Mouse (Mus musculus): ENCODE measurements around the gene Tmem219. TPM values are rescaled to one million over a fixed set of nuclear protein-coding genes. Genes with fewer than 3 reads are reported as not detected.
"Not testable (repeated sequence)": the region's sequence is repeated elsewhere in the genome, so short reads cannot be mapped to it uniquely, and the experiment has no call there.

Tmem219 gene
- polyA plus RNA-seq, 1 experiment from 2014 or later, result 36.3 TPM

GRCm38 (mm10) chr7:126919973-126920372 lies 2.7 kb downstream of the Tmem219 start:
- no peak for TF ChIP-seq EP300 (optimal IDR thresholded peaks at IDR 0.05)
- TF ChIP-seq CTCF (IDR thresholded peaks at IDR 0.05; ENCODE audit: low read depth), result no peak
- Histone ChIP-seq H3K9me3 (ENCODE audit: control insufficient read depth, low read length) (no peaks in the 10 kb centered on the region), H3K4me3 (ENCODE audit: low read depth, low read length) (no peak overlapping the region), H3K27ac (replicated peaks) (no peak overlapping the region), H3K4me1 (replicated peaks; ENCODE audit: control insufficient read depth, insufficient read depth) (peaks cover 3% of the 10 kb centered on the region; the same call in 1 of the 2 replicates), H3K4me2 (replicated peaks; ENCODE audit: low read depth) (no peak overlapping the region), H3K27me3 (ENCODE audit: control insufficient read depth, insufficient read depth, low read length) (no peaks in the 10 kb centered on the region), H3K36me3 (ENCODE audit: control insufficient read depth, insufficient read depth, low read length) (no peaks in the 10 kb centered on the region), H3K9ac (ENCODE audit: low read length) (no peak overlapping the region)
- 73% methylated on average over 4 of the region's 4 CpGs for WGBS
- DNase-seq (ENCODE audit: low spot score), result no peak
- no peak for ATAC-seq (ENCODE audit: low FRiP score, low TSS enrichment)

GRCm38 (mm10) chr7:126918356-126918755 lies 4.4 kb downstream of the Tmem219 start:
- not testable (repeated sequence) for H3K4me2 ChIP-seq (replicated peaks; ENCODE audit: low read depth); H3K9ac ChIP-seq (ENCODE audit: low read length); H3K9me3 ChIP-seq (ENCODE audit: control insufficient read depth, low read length); H3K4me1 ChIP-seq (replicated peaks; ENCODE audit: control insufficient read depth, insufficient read depth); H3K36me3 ChIP-seq (ENCODE audit: control insufficient read depth, insufficient read depth, low read length); H3K4me3 ChIP-seq (ENCODE audit: low read depth, low read length); H3K27me3 ChIP-seq (ENCODE audit: control insufficient read depth, insufficient read depth, low read length); ATAC-seq (ENCODE audit: low FRiP score, low TSS enrichment); DNase-seq (ENCODE audit: low spot score); H3K27ac ChIP-seq (replicated peaks)
- WGBS, result 20% methylated on average over 4 of the region's 4 CpGs

DNA sequence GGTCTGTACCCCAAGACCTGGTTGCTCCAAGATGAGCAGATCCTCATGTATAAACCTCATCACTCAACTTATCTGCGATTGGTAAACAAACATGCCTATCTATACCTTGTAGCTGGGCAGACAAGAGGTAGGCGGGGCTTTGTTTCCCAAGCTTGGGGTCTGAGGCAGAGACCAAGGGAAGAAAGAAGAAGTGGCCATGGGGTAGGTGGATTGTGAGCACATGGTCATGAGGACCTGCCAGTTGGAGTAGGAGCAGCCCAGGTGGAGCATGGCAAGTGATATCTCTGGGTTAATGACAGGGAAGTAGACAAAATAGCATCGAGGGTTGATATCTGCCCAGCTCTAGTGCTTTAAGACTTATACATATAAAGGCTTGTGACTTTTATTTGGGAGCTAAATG lies 7.9 kb downstream of the Tmem219 start:
- Histone ChIP-seq H3K4me1 (replicated peaks; ENCODE audit: control insufficient read depth, insufficient read depth) (no peaks in the 10 kb centered on the region), H3K9ac (ENCODE audit: low read length) (no peak overlapping the region), H3K4me3 (ENCODE audit: low read depth, low read length) (no peak overlapping the region), H3K36me3 (ENCODE audit: control insufficient read depth, insufficient read depth, low read length) (no peaks in the 10 kb centered on the region), H3K9me3 (ENCODE audit: control insufficient read depth, low read length) (no peaks in the 10 kb centered on the region), H3K27ac (replicated peaks) (no peak overlapping the region), H3K27me3 (ENCODE audit: control insufficient read depth, insufficient read depth, low read length) (no peaks in the 10 kb centered on the region), H3K4me2 (replicated peaks; ENCODE audit: low read depth) (no peak overlapping the region)
- 77% methylated on average over 3 of the region's 3 CpGs for WGBS
- DNase-seq (ENCODE audit: low spot score), result no peak
- no peak for ATAC-seq (ENCODE audit: low FRiP score, low TSS enrichment)
- TF ChIP-seq CTCF (IDR thresholded peaks at IDR 0.05; ENCODE audit: low read depth), result no peak
- no peak for TF ChIP-seq EP300 (optimal IDR thresholded peaks at IDR 0.05)

DNA sequence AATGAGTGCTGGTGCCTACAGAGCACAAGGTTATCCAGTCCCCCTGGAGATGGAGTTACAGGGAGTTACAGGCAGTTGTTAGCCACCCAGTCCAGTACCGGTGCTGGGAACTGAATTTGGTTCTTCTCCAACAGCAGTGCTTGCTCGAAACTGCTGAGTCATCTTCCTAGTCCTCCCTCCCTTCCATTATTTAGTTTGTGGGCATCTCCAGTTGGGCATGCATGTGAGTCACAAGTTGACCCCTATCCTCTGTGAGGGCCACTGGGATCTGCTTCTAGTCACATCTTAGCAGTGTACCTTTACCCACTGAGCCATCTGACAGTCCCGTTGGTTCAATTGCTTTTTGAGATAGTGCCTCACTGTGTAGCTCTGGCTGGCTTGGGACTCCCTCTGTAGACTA lies 17.1 kb downstream of the Tmem219 start:
- DNase-seq (ENCODE audit: low spot score), result no peak
- TF ChIP-seq EP300 (optimal IDR thresholded peaks at IDR 0.05) (no peak), CTCF (IDR thresholded peaks at IDR 0.05; ENCODE audit: low read depth) (no peak)
- no peak for ATAC-seq (ENCODE audit: low FRiP score, low TSS enrichment)
- Histone ChIP-seq H3K9me3 (ENCODE audit: control insufficient read depth, low read length) (no peaks in the 10 kb centered on the region), H3K4me1 (replicated peaks; ENCODE audit: control insufficient read depth, insufficient read depth) (no peaks in the 10 kb centered on the region), H3K27ac (replicated peaks) (no peak overlapping the region), H3K36me3 (ENCODE audit: control insufficient read depth, insufficient read depth, low read length) (no peaks in the 10 kb centered on the region), H3K27me3 (ENCODE audit: control insufficient read depth, insufficient read depth, low read length) (no peaks in the 10 kb centered on the region), H3K4me2 (replicated peaks; ENCODE audit: low read depth) (no peak overlapping the region), H3K4me3 (ENCODE audit: low read depth, low read length) (no peak overlapping the region), H3K9ac (ENCODE audit: low read length) (no peak overlapping the region)
- 76% methylated on average over 3 of the region's 3 CpGs for WGBS

DNA sequence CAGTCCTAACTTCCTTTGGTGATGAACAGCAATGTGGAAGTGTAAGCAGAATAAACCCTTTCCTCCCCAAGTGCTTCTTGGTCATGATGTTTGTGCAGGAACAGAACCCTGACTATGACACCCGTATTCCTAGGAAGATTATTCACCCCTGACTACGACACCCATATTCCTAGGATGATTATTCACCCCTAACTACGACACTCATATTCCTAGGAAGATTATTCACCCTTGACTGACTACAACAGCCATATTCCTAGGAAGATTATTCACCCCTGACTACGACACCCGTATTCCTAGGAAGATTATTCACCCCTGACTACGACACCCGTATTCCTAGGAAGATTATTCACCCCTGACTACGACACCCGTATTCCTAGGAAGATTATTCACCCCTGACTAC lies 22.9 kb downstream of the Tmem219 start:
- H3K4me3 ChIP-seq (ENCODE audit: low read depth, low read length); H3K9me3 ChIP-seq (ENCODE audit: control insufficient read depth, low read length); H3K27ac ChIP-seq (replicated peaks); H3K36me3 ChIP-seq (ENCODE audit: control insufficient read depth, insufficient read depth, low read length); H3K9ac ChIP-seq (ENCODE audit: low read length); H3K4me1 ChIP-seq (replicated peaks; ENCODE audit: control insufficient read depth, insufficient read depth); DNase-seq (ENCODE audit: low spot score); ATAC-seq (ENCODE audit: low FRiP score, low TSS enrichment); H3K4me2 ChIP-seq (replicated peaks; ENCODE audit: low read depth); H3K27me3 ChIP-seq (ENCODE audit: control insufficient read depth, insufficient read depth, low read length): not testable (repeated sequence)
- WGBS, result 94% methylated on average over 7 of the region's 9 CpGs

- Histone ChIP-seq H3K9me3 (ENCODE audit: control insufficient read depth, low read length) (no peaks in the 10 kb centered on the region), H3K27ac (replicated peaks) (peak overlapping the region; percentile 87), H3K4me2 (replicated peaks; ENCODE audit: low read depth) (peak overlapping the region; percentile 79), H3K36me3 (ENCODE audit: control insufficient read depth, insufficient read depth, low read length) (no peaks in the 10 kb centered on the region), H3K9ac (ENCODE audit: low read length) (peak overlapping the region; percentile 80), H3K27me3 (ENCODE audit: control insufficient read depth, insufficient read depth, low read length) (no peaks in the 10 kb centered on the region), H3K4me3 (ENCODE audit: low read depth, low read length) (peak overlapping the region; percentile 69), H3K4me1 (replicated peaks; ENCODE audit: control insufficient read depth, insufficient read depth) (no peaks in the 10 kb centered on the region; the same call in 1 of the 2 replicates)
- no peak for TF ChIP-seq CTCF (IDR thresholded peaks at IDR 0.05; ENCODE audit: low read depth)
- no peak for TF ChIP-seq EP300 (optimal IDR thresholded peaks at IDR 0.05)
- DNase-seq (ENCODE audit: low spot score), result peak; percentile 98
- ATAC-seq (ENCODE audit: low FRiP score, low TSS enrichment), result peak; percentile 96
- 13% methylated on average over 33 of the region's 37 CpGs for WGBS
Observed at GRCm38 (mm10) chr7:126898102-126898990, 24.4 kb downstream of the Tmem219 start.

Data from stomach, postnatal 0 days (tissue).